Mouse (Mus musculus): ENCODE results near the gene Snx29.

DNA sequence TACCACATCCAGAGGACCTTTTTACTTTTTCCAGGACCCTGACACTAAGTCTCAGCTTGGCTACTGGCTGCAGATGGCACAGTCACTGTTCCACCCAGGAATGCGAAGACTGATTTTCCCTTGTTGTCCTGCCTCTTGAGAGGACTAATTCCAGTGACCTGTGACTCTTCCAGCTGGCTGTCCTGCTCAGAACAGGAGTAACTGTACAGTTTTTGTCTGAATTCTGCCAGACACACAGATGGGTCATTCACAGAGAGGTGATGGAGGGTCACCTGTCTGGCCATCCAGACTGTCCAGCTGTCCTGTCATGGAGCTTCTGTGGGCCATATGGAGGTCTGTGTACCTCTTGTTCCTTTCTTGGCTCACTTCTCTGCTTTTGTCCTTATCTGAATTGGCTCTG lies 153.6 kb downstream of the Snx29 start:
- TF ChIP-seq CTCF (IDR thresholded peaks at IDR 0.05) (no peak), EP300 (IDR thresholded peaks at IDR 0.05) (no peak)
